Mouse (Mus musculus): ENCODE data around the gene Slc25a47.

DNA sequence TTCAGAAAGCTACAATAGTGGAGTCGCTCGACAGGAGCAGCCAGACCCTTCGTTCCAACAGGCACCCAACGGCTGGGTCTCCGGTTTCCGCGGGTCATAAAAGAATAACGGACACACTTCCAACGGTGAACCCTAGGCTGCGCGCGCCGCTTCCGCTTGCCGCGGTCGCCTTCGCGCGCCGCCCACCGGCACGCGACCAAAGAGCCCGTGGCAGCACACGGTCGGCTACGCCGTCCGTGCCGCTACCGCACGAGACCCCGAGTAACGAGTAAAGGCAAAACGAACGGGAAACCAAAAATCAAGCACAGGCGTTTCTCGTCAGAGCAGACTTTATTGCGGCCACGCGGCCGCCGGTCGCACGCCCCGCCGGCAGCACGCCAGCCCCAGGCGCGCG lies 43.7 kb upstream of the Slc25a47 start:
- TF ChIP-seq EP300 (IDR thresholded peaks at IDR 0.05; ENCODE audit: low read depth) (no peak), CTCF (IDR thresholded peaks at IDR 0.05; ENCODE audit: low read depth) (no peak)
